8 mouse cellular contexts compared by ENCODE assay signal in the genomic region with DNA sequence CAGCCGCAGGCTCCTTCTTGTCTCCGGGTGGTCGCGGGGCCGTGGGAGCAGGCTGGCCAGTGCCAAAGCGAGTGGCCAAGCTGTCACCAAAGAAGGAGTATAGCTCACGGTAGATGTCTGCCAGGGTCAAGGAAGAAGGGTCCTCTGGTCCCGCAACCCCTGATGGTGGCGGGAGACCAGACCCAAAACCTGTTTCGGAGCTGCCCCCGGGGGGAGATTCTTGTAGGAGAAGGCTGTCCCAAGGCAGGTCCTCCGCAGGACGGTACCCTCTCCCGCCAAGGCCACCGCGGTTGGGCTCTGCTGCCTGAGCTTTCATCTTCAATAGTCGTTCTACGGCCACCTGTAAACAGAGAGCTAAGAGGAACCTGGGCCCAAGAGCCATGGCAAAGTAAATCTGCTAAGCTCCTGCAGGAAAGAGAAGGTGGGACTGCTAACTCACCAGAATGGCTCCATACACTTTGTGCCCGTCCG. TPM values are rescaled to one million over a fixed set of nuclear protein-coding genes. Genes with fewer than 3 reads are reported as not detected.
DNase-seq lines count a peak whose midpoint lies in the region; ATAC-seq and TF ChIP-seq lines count a peak whose summit lies in the region.

No protein-coding gene starts in this region.

- H3K4me2 ChIP-seq in heart, embryonic 16.5 days (ENCODE audit: low read depth, low read length) = peak overlapping the region; percentile 79
- peak overlapping the region; percentile 98 for H3K4me2 ChIP-seq in liver, embryonic 14.5 days (ENCODE audit: low read depth)

- no peak; the same call in 1 of the 2 replicates for TF ChIP-seq CTCF in liver, embryonic 14.5 days (IDR thresholded peaks at IDR 0.05; ENCODE audit: low read depth)

- no peak for ATAC-seq in heart, embryonic 16.5 days (replicated peaks; ENCODE audit: extremely low read depth, insufficient read depth, low FRiP score)
- ATAC-seq in liver, embryonic 14.5 days (ENCODE audit: insufficient read depth) = 0 out of 2 replicates have a peak, but pooled peaks have one; percentile 0

- H3K9me3 ChIP-seq in heart, embryonic 16.5 days (replicated peaks; ENCODE audit: control insufficient read depth, low read length) = no peaks in the 10 kb centered on the region
- no peaks in the 10 kb centered on the region for H3K9me3 ChIP-seq in liver, embryonic 14.5 days (ENCODE audit: control insufficient read depth, low read length)

- no peak for TF ChIP-seq EP300 in liver, embryonic 14.5 days (IDR thresholded peaks at IDR 0.05; ENCODE audit: low read depth)

- WGBS in heart, embryonic 16.5 days = 4% methylated on average over 20 of the region's 20 CpGs
- WGBS in liver, embryonic 14.5 days (ENCODE audit: insufficient replicate concordance) = 4% methylated on average over 20 of the region's 20 CpGs

- peaks cover 26% of the 10 kb centered on the region for H3K4me1 ChIP-seq in heart, embryonic 16.5 days (ENCODE audit: control insufficient read depth, insufficient read depth, low read length)
- peaks cover 27 to 32% of the 10 kb centered on the region in 2 experiments for H3K4me1 ChIP-seq in liver, embryonic 14.5 days (replicated peaks; ENCODE audit: control insufficient read depth in 2 of 2, insufficient read depth in 2 of 2, low read length in 1 of 2)

- H3K4me3 ChIP-seq in heart, embryonic 16.5 days (ENCODE audit: low read length) = peak overlapping the region; percentile 92
- H3K4me3 ChIP-seq in liver, embryonic 14.5 days (ENCODE audit: insufficient read depth in 1 of 2, low read depth in 2 of 2, low read length in 2 of 2) = peak overlapping the region; percentile 79 to 87

- peak overlapping the region; percentile 98 for H3K9ac ChIP-seq in heart, embryonic 16.5 days (ENCODE audit: low read length)
- H3K9ac ChIP-seq in liver, embryonic 14.5 days (replicated peaks) = peak overlapping the region; percentile 96

- H3K27ac ChIP-seq in heart, embryonic 16.5 days (ENCODE audit: low read length) = peak overlapping the region; percentile 98
- H3K27ac ChIP-seq in liver, embryonic 14.5 days = peak overlapping the region; percentile 88

- H3K27me3 ChIP-seq in heart, embryonic 16.5 days (ENCODE audit: control insufficient read depth, insufficient read depth, low read length) = no peaks in the 10 kb centered on the region
- H3K27me3 ChIP-seq in liver, embryonic 14.5 days (ENCODE audit: control insufficient read depth, insufficient read depth, low read length) = no peaks in the 10 kb centered on the region

- peaks cover 11% of the 10 kb centered on the region for H3K36me3 ChIP-seq in heart, embryonic 16.5 days (ENCODE audit: control insufficient read depth, insufficient read depth)
- H3K36me3 ChIP-seq in liver, embryonic 14.5 days (replicated peaks; ENCODE audit: control insufficient read depth, insufficient read depth, low read depth) = peaks cover 32% of the 10 kb centered on the region

- peak; percentile 62 for DNase-seq in adrenal gland, postnatal 10 days
- DNase-seq in adrenal gland, postnatal 4 days (ENCODE audit: low spot score in 2 of 2) = no peak
- DNase-seq in spleen, adult 12 weeks (ENCODE audit: low spot score) = peak; percentile 11
- DNase-seq in spleen, adult 18-20 months = no peak
- no peak for DNase-seq in liver, embryonic 14.5 days (ENCODE audit: low read depth in 3 of 3, low spot score in 3 of 3)
- DNase-seq in testis, postnatal 10 days (ENCODE audit: low spot score) = peak; percentile 63
- DNase-seq in layer of hippocampus, postnatal 25 days (ENCODE audit: extremely low spot score in 1 of 2, low spot score in 1 of 2) = no peak

RNA-seq across cellular contexts. Expression of a gene that starts 0.7 kb away (rescaled TPM):
- total RNA-seq in adrenal gland, postnatal 10 days (2021) = 10 to 100 TPM; 48.6 to 50.0 TPM
- 10 to 100 TPM; 65.4 to 68.6 TPM for total RNA-seq in adrenal gland, postnatal 4 days (2021)
- polyA plus RNA-seq in heart, embryonic 16.5 days (2015; fragmentation: Nextera tagmentation; extraction: Ambion mirVana) = 57.1 and 60.9 TPM in 2 replicates
- polyA plus RNA-seq in liver, embryonic 14.5 days (2012; rRNA removed) = 63.0 and 70.8 TPM in 2 replicates
- polyA plus RNA-seq in liver, embryonic 14.5 days (2014; fragmentation: Nextera tagmentation; extraction: Ambion mirVana) = 108 and 117 TPM in 2 replicates
- 10 to 100 TPM in 1 of 2 experiments, 1 to 10 TPM in 1; 8.5 to 10.1 TPM for total RNA-seq in layer of hippocampus, postnatal 25 days (2021)

RNA-seq across cellular contexts. Expression of a gene that starts 4.2 kb away (rescaled TPM):
- 100 to 1,000 TPM; 101 to 127 TPM for total RNA-seq in adrenal gland, postnatal 10 days (2021)
- total RNA-seq in adrenal gland, postnatal 4 days (2021) = 100 to 1,000 TPM; 102 to 103 TPM
- polyA plus RNA-seq in heart, embryonic 16.5 days (2015; fragmentation: Nextera tagmentation; extraction: Ambion mirVana) = 138 and 158 TPM in 2 replicates
- polyA plus RNA-seq in liver, embryonic 14.5 days (2012; rRNA removed) = 38.9 and 53.7 TPM in 2 replicates
- 61.8 and 69.6 TPM in 2 replicates for polyA plus RNA-seq in liver, embryonic 14.5 days (2014; fragmentation: Nextera tagmentation; extraction: Ambion mirVana)
- 100 to 1,000 TPM in 1 of 2 experiments, 10 to 100 TPM in 1; 92.1 to 101 TPM for total RNA-seq in layer of hippocampus, postnatal 25 days (2021)

RNA-seq across cellular contexts. Expression of a gene that starts 11.2 kb away (rescaled TPM):
- total RNA-seq in adrenal gland, postnatal 10 days (2021) = 10 to 100 TPM; 12.4 to 19.5 TPM
- 10 to 100 TPM; 18.3 to 18.9 TPM for total RNA-seq in adrenal gland, postnatal 4 days (2021)
- polyA plus RNA-seq in heart, embryonic 16.5 days (2015; fragmentation: Nextera tagmentation; extraction: Ambion mirVana) = 17.4 and 19.3 TPM in 2 replicates
- 8.3 and 10.0 TPM in 2 replicates for polyA plus RNA-seq in liver, embryonic 14.5 days (2012; rRNA removed)
- 7.9 and 8.1 TPM in 2 replicates for polyA plus RNA-seq in liver, embryonic 14.5 days (2014; fragmentation: Nextera tagmentation; extraction: Ambion mirVana)
- 10 to 100 TPM; 13.8 to 14.1 TPM for total RNA-seq in layer of hippocampus, postnatal 25 days (2021)

RNA-seq across cellular contexts. Expression of a gene that starts 18.1 kb away (rescaled TPM):
- 100 to 1,000 TPM in 1 of 2 experiments, 10 to 100 TPM in 1; 88.6 to 107 TPM for total RNA-seq in adrenal gland, postnatal 10 days (2021)
- 100 to 1,000 TPM; 124 to 145 TPM for total RNA-seq in adrenal gland, postnatal 4 days (2021)
- 134 and 145 TPM in 2 replicates for polyA plus RNA-seq in heart, embryonic 16.5 days (2015; fragmentation: Nextera tagmentation; extraction: Ambion mirVana)
- 66.2 and 90.9 TPM in 2 replicates for polyA plus RNA-seq in liver, embryonic 14.5 days (2012; rRNA removed)
- 77.4 and 84.9 TPM in 2 replicates for polyA plus RNA-seq in liver, embryonic 14.5 days (2014; fragmentation: Nextera tagmentation; extraction: Ambion mirVana)
- total RNA-seq in layer of hippocampus, postnatal 25 days (2021) = 10 to 100 TPM; 75.4 to 95.3 TPM

RNA-seq across cellular contexts. Expression of a gene that starts 23.4 kb away (rescaled TPM):
- 10 to 100 TPM; 81.3 to 90.4 TPM for total RNA-seq in adrenal gland, postnatal 10 days (2021)
- 100 to 1,000 TPM; 103 TPM for total RNA-seq in adrenal gland, postnatal 4 days (2021)
- polyA plus RNA-seq in heart, embryonic 16.5 days (2015; fragmentation: Nextera tagmentation; extraction: Ambion mirVana) = 126 and 128 TPM in 2 replicates
- polyA plus RNA-seq in liver, embryonic 14.5 days (2012; rRNA removed) = 46.6 and 55.1 TPM in 2 replicates
- polyA plus RNA-seq in liver, embryonic 14.5 days (2014; fragmentation: Nextera tagmentation; extraction: Ambion mirVana) = 72.8 and 79.7 TPM in 2 replicates
- total RNA-seq in layer of hippocampus, postnatal 25 days (2021) = 100 to 1,000 TPM; 112 to 130 TPM

Comparison
In these comparisons a context has a peak if more than half of its experiments do, and no peak if none do; other contexts are left out.
1. DNase-seq: peak in adrenal gland, postnatal 10 days (single experiment), spleen, adult 12 weeks (single experiment) and testis, postnatal 10 days (single experiment); none in adrenal gland, postnatal 4 days (0 of 2), spleen, adult 18-20 months (0 of 2), liver, embryonic 14.5 days (0 of 3) and layer of hippocampus, postnatal 25 days (0 of 2).
2. RNA of a gene that starts 0.7 kb away (total RNA-seq): 65.4 to 68.6 TPM in adrenal gland, postnatal 4 days and 48.6 to 50.0 TPM in adrenal gland, postnatal 10 days; 8.5 to 10.1 TPM in layer of hippocampus, postnatal 25 days; every median in the first group is over 4 times any median in the second.